Mouse (Mus musculus) intestine, embryonic 16.5 days (tissue): ENCODE measurements around the gene Zfp668. TPM values are rescaled to one million over a fixed set of nuclear protein-coding genes. Genes with fewer than 3 reads are reported as not detected.

ENCODE experiments used
- ATAC-seq: fragments of 200-750 bp; cut with Nextera tagmentation; 2 replicates; pipeline ENCODE4 v1.8.0; 2017; ENCODE audit warnings: moderate TSS enrichment, moderate library complexity
- H3K27ac ChIP-seq: fragments of 300-500 bp; sonication (generic); 2 replicates; pipeline ENCODE4 v1.5.1; 2014; ENCODE audit warnings: mild to moderate bottlenecking, low read length
- H3K27me3 ChIP-seq: fragments of 300-500 bp; sonication (generic); replicated peaks from 2 replicates; pipeline ENCODE4 v1.6.1; 2014; ENCODE audit warnings: low read length, control low read depth, mixed read lengths; ENCODE audit not compliant: control insufficient read depth, insufficient read depth
- H3K36me3 ChIP-seq: fragments of 300-500 bp; sonication (generic); 2 replicates; pipeline ENCODE4 v1.6.1; 2014; ENCODE audit warnings: low read length, control low read depth; ENCODE audit not compliant: control insufficient read depth, insufficient read depth
- H3K4me1 ChIP-seq: fragments of 300-500 bp; sonication (generic); 2 replicates; pipeline ENCODE4 v1.6.1; 2014; ENCODE audit warnings: low read length, control low read depth, mixed read lengths; ENCODE audit not compliant: control insufficient read depth, insufficient read depth
- H3K4me2 ChIP-seq: fragments of 300-500 bp; sonication (generic); 2 replicates; pipeline ENCODE4 v1.6.1; 2014; ENCODE audit warnings: low read depth, low read length, control low read depth
- H3K4me3 ChIP-seq: fragments of 300-500 bp; sonication (generic); 2 replicates; pipeline ENCODE4 v1.5.1; 2014; ENCODE audit warnings: mild to moderate bottlenecking, low read length
- H3K9ac ChIP-seq: fragments of 300-500 bp; sonication (generic); 2 replicates; pipeline ENCODE4 v1.6.1; 2014; ENCODE audit warnings: low read depth, low read length
- H3K9me3 ChIP-seq: fragments of 300-500 bp; sonication (generic); 2 replicates; pipeline ENCODE4 v1.6.1; 2016; ENCODE audit warnings: low read length, control low read depth; ENCODE audit not compliant: control insufficient read depth
- WGBS: fragments of 180-500 bp; shearing (Covaris S2); extraction: QIAGEN DNeasy Blood & Tissue Kit; methylation state at CpG from one replicate; pipeline ENCODE4 v1.1.7; 2014; 5-methylcytosine and 5-hydroxymethylcytosine counted together
- polyA plus RNA-seq: library from polyadenylated mRNA; unstranded; fragments of >200 nt; fragmentation: Nextera tagmentation; extraction: Ambion mirVana; gene quantifications from 2 replicates; pipeline ENCODE4 v1.2.1, GENCODE M21; 2015

Zfp668 gene
- polyA plus RNA-seq = 11.6 and 14.6 TPM in 2 replicates

DNA sequence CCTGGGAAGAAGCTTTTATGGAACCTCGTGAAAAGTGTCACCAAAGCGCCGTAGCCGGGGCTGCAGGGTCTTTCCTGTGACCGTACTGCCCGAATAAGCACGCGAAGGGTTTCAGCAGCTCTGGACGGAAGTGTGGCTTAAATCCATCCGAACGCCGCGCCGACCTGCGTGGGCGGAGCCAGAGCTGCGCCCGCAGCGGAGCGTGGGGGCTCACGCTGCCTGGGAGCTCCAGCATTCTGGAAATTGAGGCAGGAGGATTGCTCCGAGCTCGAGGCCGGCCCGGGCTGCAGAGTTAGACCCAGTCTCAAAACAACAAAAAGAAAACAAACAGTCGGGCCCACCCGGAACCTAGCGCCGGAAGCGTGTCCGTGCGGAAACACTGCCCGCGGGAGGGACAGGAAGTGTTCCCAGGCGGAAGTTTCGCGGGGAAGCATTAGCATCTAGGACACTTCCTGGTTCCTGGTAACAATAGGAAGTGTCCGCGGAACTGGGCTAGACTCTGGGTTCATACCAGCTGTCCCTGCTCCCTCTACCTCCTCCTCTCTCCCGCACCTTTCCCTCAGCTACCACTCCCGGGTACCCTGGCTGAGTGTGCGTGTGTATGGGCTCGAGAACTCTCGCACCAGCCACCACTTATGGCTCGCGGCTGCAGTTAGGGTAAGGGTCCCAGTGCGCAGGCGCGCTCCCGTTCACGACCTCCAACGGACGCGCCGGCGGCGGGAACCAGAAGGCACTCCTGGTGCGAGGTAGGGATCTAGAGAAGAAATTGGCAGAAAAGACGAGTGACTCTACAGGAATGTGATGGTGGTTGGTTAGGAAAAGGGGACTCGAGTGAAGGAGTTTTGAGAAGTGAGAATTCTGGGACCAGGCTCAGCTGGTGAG is at the start of gene Zfp668:
Zfp668 (minus strand) TSS at position 362 of the 882 bp plus-strand sequence.
- WGBS = under 1% methylated on average over 60 of the region's 60 CpGs
- peaks cover 21% of the 10 kb centered on the region for H3K4me1 ChIP-seq
- ATAC-seq = peak; percentile 78

DNA sequence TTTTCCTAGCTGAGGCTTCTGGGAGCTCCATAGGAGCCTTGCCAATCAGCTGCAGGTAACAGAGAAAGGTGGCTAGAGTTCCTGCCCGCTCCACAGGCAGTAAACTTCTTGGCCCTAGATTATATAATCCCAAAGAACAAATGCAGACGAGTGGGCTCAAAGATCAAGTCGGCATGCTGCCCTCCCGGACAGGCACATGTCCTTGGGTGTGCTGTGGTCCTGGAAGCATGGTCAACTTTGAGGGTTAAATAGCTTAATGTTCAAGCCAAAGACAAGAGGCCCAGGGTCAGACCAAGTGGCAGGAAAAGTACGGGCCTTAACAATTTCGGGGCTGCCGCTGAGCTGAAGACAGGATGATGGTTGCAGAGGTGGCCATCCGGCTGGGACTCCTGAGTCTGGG is 49.4 kb upstream of the Zfp668 start:
- H3K4me1 ChIP-seq = peaks cover 32% of the 10 kb centered on the region
- peak overlapping the region; percentile 83 for H3K27ac ChIP-seq
- H3K27me3 ChIP-seq = no peaks in the 10 kb centered on the region
- no peak for ATAC-seq
- 64% methylated on average over 8 of the region's 8 CpGs for WGBS
- peak overlapping the region; percentile 42 for H3K4me2 ChIP-seq
- peak overlapping the region; percentile 20; the same call in 1 of the 2 replicates for H3K4me3 ChIP-seq
- peaks cover 5% of the 10 kb centered on the region; the same call in 1 of the 2 replicates for H3K36me3 ChIP-seq
- peak overlapping the region; percentile 75 for H3K9ac ChIP-seq
- no peaks in the 10 kb centered on the region for H3K9me3 ChIP-seq

More for the DNA sequence above, at the start of gene Zfp668:
- Histone ChIP-seq H3K27ac (peak within 1 kb of the TSS; percentile 100), H3K9me3 (no peaks in the 10 kb centered on the region), H3K27me3 (no peaks in the 10 kb centered on the region), H3K9ac (peak within 1 kb of the TSS; percentile 99), H3K4me2 (peak within 1 kb of the TSS; percentile 72), H3K36me3 (peaks cover 31% of the 10 kb centered on the region), H3K4me3 (peak within 1 kb of the TSS; percentile 99)

GRCm38 (mm10) chr7:127925252-127925651 is 48.6 kb upstream of the Zfp668 start:
- Histone ChIP-seq H3K9me3 (no peaks in the 10 kb centered on the region), H3K36me3 (peaks cover 5% of the 10 kb centered on the region; the same call in 1 of the 2 replicates), H3K27me3 (no peaks in the 10 kb centered on the region), H3K4me2 (peak overlapping the region; percentile 42; the same call in 1 of the 2 replicates), H3K4me3 (no peak overlapping the region), H3K27ac (peak overlapping the region; percentile 83), H3K9ac (0 out of 2 replicates have a peak overlapping the region, but pooled peaks have one; percentile 21), H3K4me1 (peaks cover 27% of the 10 kb centered on the region)
- WGBS = 53% methylated on average over 5 of the region's 5 CpGs
- ATAC-seq = peak; percentile 74

DNA sequence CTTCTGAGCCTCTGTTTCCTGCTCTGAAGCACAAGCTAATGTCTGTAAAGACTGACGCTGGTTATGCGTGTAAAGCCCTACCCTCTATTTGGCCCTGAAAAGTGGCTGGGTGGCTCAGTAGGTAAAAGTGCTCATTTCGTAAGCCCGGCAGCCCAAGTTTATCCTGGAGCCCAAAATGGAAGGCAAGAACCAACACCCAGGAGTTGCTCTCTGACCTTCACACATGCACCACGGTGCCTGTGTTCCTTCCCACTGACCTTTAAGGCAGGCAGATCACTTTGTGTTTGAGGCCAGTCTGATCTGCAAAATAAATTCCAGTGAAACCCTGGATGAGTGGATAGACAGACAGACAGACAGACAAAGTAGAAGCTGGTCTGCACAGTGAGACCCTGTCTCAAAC is 47.1 kb upstream of the Zfp668 start:
- H3K27ac ChIP-seq = peak overlapping the region; percentile 54

GRCm38 (mm10) chr7:127922451-127923275 is 46.0 kb upstream of the Zfp668 start:
- Histone ChIP-seq H3K4me3 (no peak overlapping the region), H3K4me2 (no peak overlapping the region), H3K27me3 (no peaks in the 10 kb centered on the region), H3K9me3 (no peaks in the 10 kb centered on the region), H3K36me3 (peaks cover 5% of the 10 kb centered on the region; the same call in 1 of the 2 replicates), H3K9ac (no peak overlapping the region), H3K4me1 (peaks cover 26% of the 10 kb centered on the region), H3K27ac (peak overlapping the region; percentile 75)
- 66% methylated on average over 6 of the region's 6 CpGs for WGBS
- ATAC-seq = no peak

More for the DNA sequence above, 47.1 kb upstream of the Zfp668 start:
- H3K4me1 ChIP-seq = peaks cover 26% of the 10 kb centered on the region
- H3K36me3 ChIP-seq = peaks cover 5% of the 10 kb centered on the region; the same call in 1 of the 2 replicates
- ATAC-seq = no peak
- no peaks in the 10 kb centered on the region for H3K9me3 ChIP-seq
- H3K4me2 ChIP-seq = no peak overlapping the region
- H3K27me3 ChIP-seq = no peaks in the 10 kb centered on the region
- H3K4me3 ChIP-seq = no peak overlapping the region
- WGBS = 87% methylated on average over 5 of the region's 5 CpGs
- no peak overlapping the region for H3K9ac ChIP-seq

- no peak for ATAC-seq
- Histone ChIP-seq H3K4me2 (no peak overlapping the region), H3K27ac (no peak overlapping the region), H3K27me3 (no peaks in the 10 kb centered on the region), H3K4me3 (no peak overlapping the region), H3K9me3 (no peaks in the 10 kb centered on the region), H3K36me3 (peaks cover 3% of the 10 kb centered on the region; the same call in 1 of the 2 replicates), H3K9ac (no peak overlapping the region), H3K4me1 (peaks cover 22% of the 10 kb centered on the region)
- 62% methylated on average over 8 of the region's 8 CpGs for WGBS
Measured at GRCm38 (mm10) chr7:127921516-127921915, 44.9 kb upstream of the Zfp668 start.

DNA sequence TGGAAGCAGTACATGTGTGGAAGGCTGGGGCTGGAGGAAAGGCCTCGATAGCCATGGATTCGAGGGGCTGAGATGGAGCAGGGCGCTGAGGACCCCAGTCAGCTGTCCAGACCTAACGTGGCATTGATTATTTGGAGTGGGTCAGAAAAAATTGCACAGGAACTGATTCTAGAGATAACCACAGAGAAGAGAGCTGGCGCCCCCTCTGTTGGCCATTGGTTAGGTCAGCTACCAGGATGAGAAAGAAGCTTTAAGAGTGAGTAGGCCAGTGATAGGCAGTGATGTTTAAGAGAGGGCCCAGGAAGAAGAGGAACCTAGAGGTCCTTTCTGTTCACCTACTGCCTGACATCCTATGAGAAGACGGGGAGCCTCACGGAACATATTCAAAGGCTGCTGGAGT is 42.7 kb upstream of the Zfp668 start:
- H3K4me1 ChIP-seq = peaks cover 14% of the 10 kb centered on the region
- no peaks in the 10 kb centered on the region for H3K27me3 ChIP-seq
- H3K4me2 ChIP-seq = no peak overlapping the region
- H3K4me3 ChIP-seq = no peak overlapping the region
- no peaks in the 10 kb centered on the region; the same call in 1 of the 2 replicates for H3K36me3 ChIP-seq
- H3K9me3 ChIP-seq = no peaks in the 10 kb centered on the region
- WGBS = 79% methylated on average over 7 of the region's 7 CpGs
- ATAC-seq = no peak
- H3K27ac ChIP-seq = no peak overlapping the region
- no peak overlapping the region for H3K9ac ChIP-seq

DNA sequence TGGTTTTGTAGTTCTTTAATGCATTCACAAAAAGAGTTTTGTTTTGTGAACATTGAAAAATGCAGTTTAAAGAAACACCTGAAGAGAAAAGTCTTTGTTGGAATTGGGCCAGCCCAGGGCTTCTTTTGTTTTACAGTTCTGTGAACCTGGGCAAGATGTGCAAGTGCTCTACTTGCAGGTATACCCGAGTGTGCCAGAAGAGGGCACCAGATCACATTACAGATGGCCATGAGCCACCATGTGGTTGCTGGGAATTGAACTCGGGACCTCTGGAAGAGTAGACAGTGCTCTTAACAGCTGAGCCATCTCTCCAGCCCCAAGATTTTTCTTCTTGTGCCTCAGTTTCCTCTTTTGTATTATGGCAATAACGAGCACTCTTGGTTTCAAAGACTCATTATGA is 41.6 kb upstream of the Zfp668 start:
- no peak for ATAC-seq
- no peak overlapping the region for H3K27ac ChIP-seq
- H3K4me2 ChIP-seq = no peak overlapping the region
- 55% methylated on average over 3 of the region's 3 CpGs for WGBS
- H3K36me3 ChIP-seq = no peaks in the 10 kb centered on the region; the same call in 1 of the 2 replicates
- H3K9me3 ChIP-seq = no peaks in the 10 kb centered on the region
- no peak overlapping the region for H3K9ac ChIP-seq
- no peaks in the 10 kb centered on the region for H3K27me3 ChIP-seq
- H3K4me3 ChIP-seq = no peak overlapping the region
- H3K4me1 ChIP-seq = peaks cover 6% of the 10 kb centered on the region

- no peaks in the 10 kb centered on the region for H3K9me3 ChIP-seq
- H3K36me3 ChIP-seq = no peaks in the 10 kb centered on the region; the same call in 1 of the 2 replicates
- no peak overlapping the region for H3K27ac ChIP-seq
- no peak overlapping the region for H3K9ac ChIP-seq
- H3K4me3 ChIP-seq = no peak overlapping the region
- no peak for ATAC-seq
- no peaks in the 10 kb centered on the region for H3K27me3 ChIP-seq
- H3K4me1 ChIP-seq = peaks cover 5% of the 10 kb centered on the region
- 88% methylated on average over 12 of the region's 12 CpGs for WGBS
- no peak overlapping the region for H3K4me2 ChIP-seq
Measured at GRCm38 (mm10) chr7:127915293-127915692, 38.7 kb upstream of the Zfp668 start.
